Mouse (Mus musculus) frontal cortex, postnatal 36 days (tissue): ENCODE results near the gene Nxnl1.

ENCODE experiments used
- DNase-seq, 2 experiments: peaks; one replicate each; pipeline ENCODE4 v3.0.0; 2022; ENCODE audit warnings: low spot score in 2 of 2

The Nxnl1 gene

GRCm38 (mm10) chr8:71580201-71580600 lies 13.8 kb upstream of the Nxnl1 start:
- no peak for DNase-seq

- DNase-seq: no peak
Observed at GRCm38 (mm10) chr8:71579476-71579875, 13.1 kb upstream of the Nxnl1 start.

GRCm38 (mm10) chr8:71579009-71579408 lies 12.6 kb upstream of the Nxnl1 start:
- DNase-seq: no peak

GRCm38 (mm10) chr8:71577856-71578387 lies 11.5 kb upstream of the Nxnl1 start:
- DNase-seq: no peak

GRCm38 (mm10) chr8:71575020-71575419 lies 8.6 kb upstream of the Nxnl1 start:
- no peak for DNase-seq

- DNase-seq: no peak
Observed at GRCm38 (mm10) chr8:71574426-71574825, 8.0 kb upstream of the Nxnl1 start.

GRCm38 (mm10) chr8:71572847-71573633 lies 6.6 kb upstream of the Nxnl1 start:
- DNase-seq: peak; percentile 77 to 87

GRCm38 (mm10) chr8:71572077-71572476 lies 5.7 kb upstream of the Nxnl1 start:
- no peak for DNase-seq

GRCm38 (mm10) chr8:71570291-71570954 lies 4.0 kb upstream of the Nxnl1 start:
- DNase-seq: peak; percentile 94 to 98

GRCm38 (mm10) chr8:71569366-71570290 lies 3.2 kb upstream of the Nxnl1 start:
- DNase-seq: peak; percentile 82 to 93

- no peak for DNase-seq
Observed at GRCm38 (mm10) chr8:71568941-71569340, 2.5 kb upstream of the Nxnl1 start.

- DNase-seq: peak; percentile 44 to 69
Observed at GRCm38 (mm10) chr8:71568387-71568937, 2.1 kb upstream of the Nxnl1 start, which contains the start of gene Slc27a1. Gene Slc27a1 (plus strand): TSS chr8:71568882.

GRCm38 (mm10) chr8:71567587-71567986 lies 1.2 kb upstream of the Nxnl1 start:
- DNase-seq: no peak

- DNase-seq: no peak
Observed at GRCm38 (mm10) chr8:71563992-71564391, 2.4 kb downstream of the Nxnl1 start.

GRCm38 (mm10) chr8:71562751-71563150 lies 3.6 kb downstream of the Nxnl1 start:
- DNase-seq: peak; percentile 60 to 65

GRCm38 (mm10) chr8:71561401-71561800 lies 5.0 kb downstream of the Nxnl1 start:
- peak; percentile 42 to 59 for DNase-seq

GRCm38 (mm10) chr8:71560765-71561164 lies 5.6 kb downstream of the Nxnl1 start:
- no peak for DNase-seq

GRCm38 (mm10) chr8:71560071-71560470 lies 6.3 kb downstream of the Nxnl1 start:
- no peak for DNase-seq

GRCm38 (mm10) chr8:71558958-71559690 lies 7.3 kb downstream of the Nxnl1 start:
- no peak for DNase-seq

GRCm38 (mm10) chr8:71558071-71558957 lies 8.1 kb downstream of the Nxnl1 start, which contains the start of gene Tmem221:
Gene Tmem221 (minus strand): TSS chr8:71558871.
- DNase-seq: no peak
